Mouse (Mus musculus) limb, embryonic 10.5 days (tissue): ENCODE measurements around the gene Tmem253. TPM values are rescaled to one million over a fixed set of nuclear protein-coding genes. Genes with fewer than 3 reads are reported as not detected.
"Not testable (repeated sequence)": the region's sequence is repeated elsewhere in the genome, so short reads cannot be mapped to it uniquely, and the experiment has no call there.

Source experiments
- DNase-seq: peaks from one replicate; pipeline ENCODE4 v3.0.0-alpha.2; 2017; ENCODE audit warnings: low spot score
- H3K27ac ChIP-seq: fragments of 300-500 bp; sonication (generic); 2 replicates; pipeline ENCODE4 v1.5.1; 2016; ENCODE audit warnings: mild to moderate bottlenecking
- H3K27me3 ChIP-seq: fragments of 300-500 bp; sonication (generic); 2 replicates; pipeline ENCODE4 v1.6.1; 2016; ENCODE audit warnings: low read depth, mild to moderate bottlenecking; ENCODE audit not compliant: poor library complexity, severe bottlenecking
- H3K36me3 ChIP-seq: fragments of 300-500 bp; sonication (generic); 2 replicates; pipeline ENCODE4 v1.6.1; 2016; ENCODE audit warnings: mild to moderate bottlenecking, moderate library complexity
- H3K4me1 ChIP-seq: fragments of 300-500 bp; sonication (generic); 2 replicates; pipeline ENCODE4 v1.6.1; 2016
- H3K4me3 ChIP-seq: fragments of 300-500 bp; sonication (generic); 2 replicates; pipeline ENCODE4 v1.5.1; 2016; ENCODE audit warnings: mild to moderate bottlenecking, moderate library complexity
- H3K9me3 ChIP-seq: fragments of 300-500 bp; sonication (generic); replicated peaks from 2 replicates; pipeline ENCODE4 v1.6.1; 2016; ENCODE audit warnings: mild to moderate bottlenecking
- WGBS: fragments of 180-500 bp; shearing (Covaris S2); methylation state at CpG from one replicate; pipeline ENCODE4 v1.1.7; 2016; 5-methylcytosine and 5-hydroxymethylcytosine counted together
- polyA plus RNA-seq: library from polyadenylated mRNA; unstranded; fragments of >200 nt; fragmentation: Nextera tagmentation; extraction: Ambion mirVana; gene quantifications from 2 replicates; pipeline ENCODE4 v1.2.1, GENCODE M21; 2016

Tmem253 gene
- polyA plus RNA-seq, 1 experiment from 2014 or later: 0.66 TPM

DNA sequence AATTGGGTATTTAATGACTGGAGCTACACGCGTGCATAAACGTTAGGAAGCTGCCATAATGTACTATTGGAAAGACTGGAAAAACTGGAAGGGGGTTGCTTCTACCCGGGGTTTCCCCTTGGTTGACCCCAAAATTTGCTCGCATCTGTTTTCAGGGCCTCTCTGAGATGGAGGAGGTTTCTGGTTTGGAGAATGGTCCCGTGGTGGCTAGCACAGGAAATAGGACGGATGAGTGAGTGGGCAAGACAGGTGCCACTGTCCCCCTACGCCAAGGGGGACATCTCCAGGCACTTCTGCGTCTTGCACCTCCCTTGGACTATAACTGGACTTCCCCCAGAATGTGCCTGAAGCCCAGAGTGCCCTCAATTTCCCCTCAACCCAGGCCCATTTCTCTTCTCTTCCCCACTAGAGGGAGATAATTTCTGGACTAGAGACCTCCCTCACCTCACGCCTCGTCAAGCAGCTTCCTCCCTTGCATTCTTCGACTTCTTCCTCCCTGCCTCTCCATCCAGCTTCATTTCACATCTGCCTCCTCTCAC, 3.7 kb downstream of the Tmem253 start:
- peaks cover 62% of the 10 kb centered on the region for H3K4me1 ChIP-seq

GRCm38 (mm10) chr14:52019590-52020340, 4.3 kb downstream of the Tmem253 start:
- WGBS: under 1% methylated on average over 72 of the region's 74 CpGs
- peak; percentile 97 for DNase-seq
- Histone ChIP-seq H3K4me3 (peak overlapping the region; percentile 76), H3K9me3 (no peaks in the 10 kb centered on the region), H3K27me3 (no peaks in the 10 kb centered on the region), H3K36me3 (peaks cover 11% of the 10 kb centered on the region), H3K4me1 (peaks cover 62% of the 10 kb centered on the region), H3K27ac (peak overlapping the region; percentile 100)

More for the DNA sequence above, 3.7 kb downstream of the Tmem253 start:
- H3K9me3 ChIP-seq: no peaks in the 10 kb centered on the region
- 46% methylated on average over 12 of the region's 12 CpGs for WGBS
- H3K27me3 ChIP-seq: no peaks in the 10 kb centered on the region
- H3K27ac ChIP-seq: peak overlapping the region; percentile 100
- DNase-seq: no peak
- peaks cover 11% of the 10 kb centered on the region for H3K36me3 ChIP-seq
- H3K4me3 ChIP-seq: peak overlapping the region; percentile 76

GRCm38 (mm10) chr14:52020486-52021137, 5.2 kb downstream of the Tmem253 start, which contains the start of gene Zfp219:
Zfp219 (minus strand) TSS chr14:52020733.
- Histone ChIP-seq H3K27ac (peak within 1 kb of the TSS; percentile 100), H3K27me3 (no peaks in the 10 kb centered on the region), H3K4me1 (peaks cover 55% of the 10 kb centered on the region), H3K36me3 (peaks cover 11% of the 10 kb centered on the region), H3K4me3 (peak within 1 kb of the TSS; percentile 76), H3K9me3 (no peaks in the 10 kb centered on the region)
- 9% methylated on average over 15 of the region's 15 CpGs for WGBS
- DNase-seq: peak; percentile 81

DNA sequence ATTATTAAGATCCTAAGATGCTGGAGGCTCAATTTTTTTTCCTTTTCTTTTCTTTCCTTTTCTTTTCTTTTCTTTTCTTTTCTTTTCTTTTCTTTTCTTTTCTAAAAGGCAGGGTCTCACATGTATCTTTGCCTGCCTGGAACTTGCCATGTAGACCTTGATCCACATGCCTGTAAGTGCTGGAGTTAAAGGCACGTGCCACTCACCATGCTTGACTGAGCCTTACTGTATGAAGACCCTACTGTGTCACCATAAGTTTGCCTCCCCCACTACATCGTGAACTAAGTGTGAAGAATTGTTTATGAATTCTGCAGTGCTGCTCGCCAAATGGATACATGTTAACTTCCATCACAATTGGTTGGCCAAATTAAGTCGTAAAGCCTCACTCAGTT, 5.7 kb downstream of the Tmem253 start:
- Histone ChIP-seq H3K36me3 (peaks cover 11% of the 10 kb centered on the region), H3K27ac (peak overlapping the region; percentile 100), H3K4me1 (peaks cover 50% of the 10 kb centered on the region), H3K9me3 (no peaks in the 10 kb centered on the region), H3K27me3 (no peaks in the 10 kb centered on the region), H3K4me3 (peak overlapping the region; percentile 76)
- no peak for DNase-seq
- 77% methylated on average over 4 of the region's 4 CpGs for WGBS

- Histone ChIP-seq H3K27me3 (no peaks in the 10 kb centered on the region), H3K4me1 (peaks cover 44% of the 10 kb centered on the region), H3K27ac (peak overlapping the region; percentile 100; the same call in 1 of the 2 replicates), H3K4me3 (peak overlapping the region; percentile 76; the same call in 1 of the 2 replicates), H3K9me3 (no peaks in the 10 kb centered on the region), H3K36me3 (peaks cover 9% of the 10 kb centered on the region)
- DNase-seq: no peak
- 91% methylated on average over 8 of the region's 8 CpGs for WGBS
These were observed 6.2 kb downstream of the Tmem253 start for GRCm38 (mm10) chr14:52021568-52022212.

DNA sequence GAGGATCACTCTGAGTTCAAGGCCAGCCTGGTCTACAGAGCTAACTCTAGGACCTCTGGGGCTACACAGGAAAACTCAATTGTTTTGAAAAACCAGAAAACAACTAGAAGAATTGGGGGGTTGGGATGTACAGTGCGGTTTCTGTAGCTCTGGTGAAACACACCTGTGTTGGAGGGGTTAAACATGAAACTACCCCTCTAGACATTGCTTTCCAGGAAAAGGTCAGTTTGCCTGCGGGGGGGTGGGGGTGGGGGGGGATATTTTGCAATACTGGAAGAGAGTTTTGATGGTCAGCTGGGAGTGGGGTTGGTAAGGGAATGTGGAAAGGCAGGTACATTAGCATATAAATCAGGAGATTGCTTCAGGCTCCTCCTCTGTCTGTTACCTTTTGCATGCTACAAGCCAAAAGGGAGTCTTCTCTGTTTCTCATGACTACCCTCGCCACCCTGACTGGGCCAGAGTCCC, 6.8 kb downstream of the Tmem253 start:
- peaks cover 40% of the 10 kb centered on the region for H3K4me1 ChIP-seq
- peak overlapping the region; percentile 86 for H3K27ac ChIP-seq
- no peaks in the 10 kb centered on the region for H3K27me3 ChIP-seq
- H3K36me3 ChIP-seq: peaks cover 9% of the 10 kb centered on the region
- peak overlapping the region; percentile 45 for H3K4me3 ChIP-seq
- no peaks in the 10 kb centered on the region for H3K9me3 ChIP-seq
- WGBS: 64% methylated on average over 3 of the region's 3 CpGs
- DNase-seq: no peak

DNA sequence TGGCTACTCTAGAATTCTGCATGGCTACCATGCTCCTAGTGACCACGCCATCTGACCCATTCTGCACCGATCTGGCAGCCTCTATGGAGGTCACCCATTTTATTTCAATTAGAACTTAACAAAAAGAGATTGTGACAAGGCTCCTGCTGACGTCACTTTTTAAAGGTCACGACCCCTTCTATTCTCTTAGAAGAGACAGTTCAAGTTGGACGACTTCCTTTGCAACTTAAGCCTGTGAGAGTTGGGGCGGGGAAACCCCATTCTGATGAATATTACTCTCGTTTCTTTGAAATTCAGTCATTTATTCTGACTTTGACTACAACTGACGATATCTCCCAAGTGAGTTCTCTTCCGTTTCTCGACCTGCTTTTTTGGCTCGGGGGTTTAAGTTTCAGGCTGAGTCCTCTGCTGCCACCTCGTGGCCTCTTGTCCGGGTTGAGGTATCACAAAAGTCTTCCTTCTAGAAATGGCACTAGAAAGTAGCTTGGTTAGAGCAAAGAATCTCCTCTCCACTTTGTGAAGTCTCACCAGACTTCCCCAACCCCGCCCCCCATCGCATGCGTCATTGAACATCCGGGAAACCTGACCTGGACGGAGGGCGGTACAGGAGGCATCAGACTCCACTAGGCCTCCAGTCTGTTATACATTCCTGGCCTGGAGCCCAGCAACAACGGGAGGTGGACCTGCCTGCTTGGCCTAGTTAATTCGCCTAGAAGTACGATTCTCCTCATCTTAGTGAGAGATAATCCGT, 7.4 kb downstream of the Tmem253 start:
- peaks cover 7% of the 10 kb centered on the region for H3K36me3 ChIP-seq
- H3K27ac ChIP-seq: peak overlapping the region; percentile 86
- H3K4me3 ChIP-seq: peak overlapping the region; percentile 45
- WGBS: 7% methylated on average over 23 of the region's 23 CpGs
- no peaks in the 10 kb centered on the region for H3K27me3 ChIP-seq
- peaks cover 40% of the 10 kb centered on the region for H3K4me1 ChIP-seq
- peak; percentile 89 for DNase-seq
- no peaks in the 10 kb centered on the region for H3K9me3 ChIP-seq

- Histone ChIP-seq H3K36me3 (no peaks in the 10 kb centered on the region), H3K27me3 (no peaks in the 10 kb centered on the region), H3K9me3 (no peaks in the 10 kb centered on the region), H3K4me3 (no peak overlapping the region), H3K27ac (no peak overlapping the region), H3K4me1 (peaks cover 30% of the 10 kb centered on the region)
- 91% methylated on average over 2 of the region's 2 CpGs for WGBS
- DNase-seq: no peak
These were observed 8.7 kb downstream of the Tmem253 start for GRCm38 (mm10) chr14:52024133-52024532.

DNA sequence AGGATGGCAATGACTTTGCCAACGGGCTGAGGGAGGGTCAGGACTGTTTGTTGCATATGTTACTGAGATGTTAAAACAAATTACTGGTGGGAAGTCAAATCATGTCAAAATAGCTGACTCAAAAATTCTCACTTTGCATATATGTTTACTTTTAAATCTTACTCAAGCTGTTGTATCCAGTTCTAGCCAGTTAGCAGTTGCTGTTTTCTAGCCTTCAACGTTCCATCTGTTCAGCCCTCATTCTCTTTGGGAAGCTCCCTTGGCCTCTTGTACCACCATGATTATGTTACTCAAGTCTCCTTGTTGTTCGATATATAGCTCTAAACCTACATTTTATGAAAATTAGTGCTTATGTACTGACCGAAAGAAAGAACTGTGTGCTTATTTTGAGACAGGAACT, 10.9 kb downstream of the Tmem253 start:
- no peaks in the 10 kb centered on the region for H3K9me3 ChIP-seq
- no peak overlapping the region for H3K4me3 ChIP-seq
- no peak overlapping the region for H3K27ac ChIP-seq
- H3K4me1 ChIP-seq: peaks cover 18% of the 10 kb centered on the region
- WGBS: 88% methylated on average over 4 of the region's 4 CpGs
- DNase-seq: no peak
- H3K27me3 ChIP-seq: no peaks in the 10 kb centered on the region
- H3K36me3 ChIP-seq: no peaks in the 10 kb centered on the region

DNA sequence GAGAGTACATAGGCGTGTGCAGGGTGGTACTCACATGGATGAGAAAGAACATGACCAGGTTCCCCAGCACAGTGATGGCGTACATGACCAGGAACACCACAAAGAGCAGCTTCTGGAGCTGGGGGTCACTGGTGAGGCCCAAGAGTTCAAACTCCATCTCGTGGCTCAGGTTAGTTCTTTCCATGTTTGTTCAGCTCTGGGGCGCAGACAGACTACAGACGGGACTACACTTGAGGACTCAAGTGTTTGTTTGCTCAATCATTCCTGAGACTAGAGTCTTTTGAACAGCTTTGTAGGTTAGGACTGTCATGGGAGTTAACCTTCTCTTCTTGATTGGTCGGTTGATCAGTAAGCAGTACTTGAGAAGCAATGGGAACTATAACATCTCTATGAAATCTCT, 20.5 kb downstream of the Tmem253 start:
- DNase-seq: no peak
- 91% methylated on average over 6 of the region's 6 CpGs for WGBS
- no peak overlapping the region for H3K4me3 ChIP-seq
- no peaks in the 10 kb centered on the region for H3K9me3 ChIP-seq
- H3K4me1 ChIP-seq: no peaks in the 10 kb centered on the region
- no peaks in the 10 kb centered on the region for H3K36me3 ChIP-seq
- H3K27ac ChIP-seq: no peak overlapping the region
- H3K27me3 ChIP-seq: no peaks in the 10 kb centered on the region

- H3K9me3 ChIP-seq: no peaks in the 10 kb centered on the region
- no peak overlapping the region for H3K4me3 ChIP-seq
- H3K27ac ChIP-seq: no peak overlapping the region
- H3K36me3 ChIP-seq: no peaks in the 10 kb centered on the region
- 86% methylated on average over 5 of the region's 5 CpGs for WGBS
- H3K27me3 ChIP-seq: no peaks in the 10 kb centered on the region
- H3K4me1 ChIP-seq: no peaks in the 10 kb centered on the region
- no peak for DNase-seq
These were observed 23.9 kb downstream of the Tmem253 start for GRCm38 (mm10) chr14:52039332-52039731.

GRCm38 (mm10) chr14:52042359-52042758, 26.9 kb downstream of the Tmem253 start, which contains the start of gene Olfr221:
Olfr221 (minus strand) TSS chr14:52042459.
- not testable (repeated sequence) for H3K4me1 ChIP-seq, H3K4me3 ChIP-seq, H3K9me3 ChIP-seq, H3K27ac ChIP-seq, H3K36me3 ChIP-seq, DNase-seq, H3K27me3 ChIP-seq
- WGBS: 69% methylated on average over 3 of the region's 3 CpGs
